Mouse (Mus musculus) left cerebral cortex, postnatal 36 days (tissue): ENCODE results near the gene Tbc1d1. TPM values are rescaled to one million over a fixed set of nuclear protein-coding genes. Genes with fewer than 3 reads are reported as not detected.

Experiments
- DNase-seq, 2 experiments: peaks; one replicate each; pipeline ENCODE4 v3.0.0; 2021 to 2022; ENCODE audit warnings: low spot score in 2 of 2, mixed read lengths in 1 of 2
- intact Hi-C: fragments of 180-260 bp; cut with DNase I; formaldehyde crosslinking; loops from one replicate; pipeline ENCODE4 v1.15.1; 2025
- total RNA-seq, 2 experiments: library from RNA; stranded (reverse); gene quantifications; 2 replicates each; pipeline ENCODE4 v1.2.3; 2021

Gene Tbc1d1
- total RNA-seq: 10 to 100 TPM; 15.6 to 19.5 TPM

DNA sequence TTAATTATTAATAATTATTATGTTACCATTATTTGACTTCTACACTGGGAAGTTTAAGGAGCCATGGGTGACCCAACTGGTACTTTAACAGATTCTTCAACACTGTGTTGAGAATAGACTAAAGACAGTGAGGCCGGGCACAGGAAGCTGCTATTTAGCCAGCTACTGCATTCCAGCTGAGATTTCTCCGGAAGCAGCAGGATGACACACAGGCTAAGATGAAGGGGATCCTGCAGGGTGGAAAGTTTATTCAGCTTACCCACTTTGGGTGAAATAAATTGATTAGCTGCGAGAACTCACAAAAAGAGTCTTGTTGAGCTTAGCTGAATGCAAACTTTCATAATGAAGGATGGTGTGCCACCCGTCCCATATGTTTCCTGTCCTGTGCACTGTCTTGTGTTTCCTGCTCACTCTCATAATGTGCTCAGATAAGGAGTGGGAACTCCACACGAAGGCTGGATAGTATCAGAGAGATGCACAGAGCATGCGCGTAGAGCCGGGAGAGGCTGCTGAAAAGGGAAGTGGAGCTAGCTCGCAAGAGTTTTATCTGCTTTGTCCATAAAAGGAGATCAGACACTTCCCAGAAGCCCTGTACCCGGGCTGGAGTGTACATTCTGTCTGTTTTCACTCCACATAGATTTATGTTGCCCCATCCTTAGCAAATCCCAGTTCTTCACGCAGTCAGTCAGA, at the start of gene Tbc1d1:
Gene Tbc1d1 (plus strand): TSS at position 445 of the 690 bp plus-strand sequence.
- DNase-seq: peak in 1 of 2 experiments; percentile 27
- intact Hi-C loops: no loop called here

- no peak for DNase-seq
- intact Hi-C loops: no loop called here
Observed at GRCm38 (mm10) chr5:64107596-64108289, 48.4 kb upstream of the Tbc1d1 start.

DNA sequence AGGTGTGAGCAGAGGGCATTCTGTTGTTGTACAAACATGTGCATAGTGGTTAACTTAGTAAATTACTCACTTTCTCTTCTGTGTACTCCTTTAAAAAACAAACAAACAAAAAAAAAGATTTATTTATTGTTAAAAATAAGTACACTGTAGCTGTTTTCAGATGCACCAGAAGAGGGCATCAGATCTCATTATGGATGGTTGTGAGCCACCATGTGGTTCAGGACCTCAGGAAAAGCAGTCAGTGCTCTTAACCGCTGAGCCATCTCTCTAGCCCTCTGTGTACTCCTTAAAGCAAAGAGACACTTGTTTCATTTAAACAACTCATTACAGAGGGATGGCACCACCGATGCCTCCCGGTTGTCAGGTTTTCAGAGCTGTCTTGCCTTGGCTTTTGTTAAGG, 46.9 kb upstream of the Tbc1d1 start:
- no peak for DNase-seq
- intact Hi-C loops: no loop called here

DNA sequence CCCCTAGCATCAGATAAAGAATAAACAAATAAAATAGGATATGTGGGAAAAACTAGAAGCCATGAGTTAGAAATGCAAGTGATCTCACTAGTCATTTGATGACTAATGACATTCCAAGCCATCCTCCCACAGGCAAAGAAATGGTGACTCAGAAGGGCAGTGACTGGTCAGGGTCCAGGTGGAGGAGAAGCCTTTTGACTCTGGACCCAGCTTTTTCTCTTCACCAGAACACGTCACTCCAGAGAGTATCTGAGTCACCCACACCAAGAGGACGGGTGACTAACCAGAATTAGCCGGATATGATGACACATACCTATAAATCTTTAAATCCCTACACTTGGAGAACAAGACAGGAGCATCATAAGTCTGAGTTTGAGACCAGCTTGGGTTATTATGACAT, 43.7 kb upstream of the Tbc1d1 start:
- DNase-seq: no peak
- intact Hi-C loops: no loop called here

DNA sequence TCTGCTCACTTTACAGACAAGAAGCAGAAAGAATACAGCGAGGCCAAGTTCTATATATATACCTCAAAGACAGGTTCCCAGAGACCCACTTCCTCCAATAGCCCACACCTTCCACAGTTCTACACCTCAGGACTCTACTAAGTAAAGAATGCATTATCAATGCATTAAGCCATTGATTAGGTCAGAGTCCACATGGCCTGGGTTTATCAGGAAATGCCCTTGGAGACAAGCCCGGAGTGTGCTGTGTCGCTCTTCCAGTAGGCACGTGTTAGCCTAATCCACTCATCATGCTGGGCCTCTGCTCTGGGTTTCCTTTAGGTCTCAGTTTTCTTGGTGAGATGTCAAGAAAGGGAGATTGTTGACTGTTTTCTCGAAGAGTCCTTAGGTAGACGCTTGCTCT, 41.9 kb upstream of the Tbc1d1 start:
- no peak for DNase-seq
- intact Hi-C loops: no loop called here

- no peak for DNase-seq
- intact Hi-C loops: no loop called here
Observed at GRCm38 (mm10) chr5:64117191-64117590, 38.9 kb upstream of the Tbc1d1 start.

DNA sequence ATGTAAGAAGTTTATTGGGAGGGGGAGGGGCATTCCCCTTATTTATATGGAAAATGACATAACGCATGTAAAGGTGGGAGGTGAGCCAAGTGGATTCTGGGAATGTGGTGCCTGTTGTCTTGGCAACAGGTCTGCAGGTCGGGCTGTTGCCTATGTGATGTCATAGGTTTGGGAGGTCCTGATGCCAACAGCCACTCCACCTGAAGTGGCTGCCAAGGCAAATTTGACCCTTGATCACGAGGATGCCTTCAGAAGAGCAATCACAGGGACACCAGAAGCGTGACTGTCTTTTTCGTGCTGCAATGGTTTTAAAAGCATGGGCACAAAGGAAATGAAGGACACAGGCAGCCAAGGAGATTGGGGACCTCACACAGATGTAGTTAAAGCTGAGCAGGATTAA, 30.3 kb upstream of the Tbc1d1 start:
- DNase-seq: no peak
- intact Hi-C loops: no loop called here

DNA sequence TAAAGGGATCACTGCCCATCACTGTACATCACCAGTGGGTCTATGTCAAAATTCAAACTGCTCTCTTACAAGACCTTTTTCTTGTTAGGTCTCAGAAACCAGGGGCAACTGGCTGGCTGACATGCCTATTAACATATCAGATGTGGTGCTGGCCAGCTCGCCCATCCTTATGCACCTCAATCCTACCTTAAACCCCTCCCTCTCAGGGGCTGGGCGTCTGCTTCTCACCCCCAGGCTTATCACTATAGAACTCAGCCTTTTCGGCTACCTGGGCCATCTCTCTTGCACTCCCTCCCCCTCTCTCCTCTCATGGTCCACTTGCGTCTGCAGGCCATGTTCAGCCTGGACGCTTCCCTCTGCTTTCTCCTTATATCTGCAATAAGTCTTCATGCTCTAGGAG, 24.6 kb upstream of the Tbc1d1 start:
- DNase-seq: no peak
- intact Hi-C loops: no loop called here

- intact Hi-C loops: no loop called here
- no peak for DNase-seq
Observed at GRCm38 (mm10) chr5:64133901-64134300, 22.2 kb upstream of the Tbc1d1 start.

DNA sequence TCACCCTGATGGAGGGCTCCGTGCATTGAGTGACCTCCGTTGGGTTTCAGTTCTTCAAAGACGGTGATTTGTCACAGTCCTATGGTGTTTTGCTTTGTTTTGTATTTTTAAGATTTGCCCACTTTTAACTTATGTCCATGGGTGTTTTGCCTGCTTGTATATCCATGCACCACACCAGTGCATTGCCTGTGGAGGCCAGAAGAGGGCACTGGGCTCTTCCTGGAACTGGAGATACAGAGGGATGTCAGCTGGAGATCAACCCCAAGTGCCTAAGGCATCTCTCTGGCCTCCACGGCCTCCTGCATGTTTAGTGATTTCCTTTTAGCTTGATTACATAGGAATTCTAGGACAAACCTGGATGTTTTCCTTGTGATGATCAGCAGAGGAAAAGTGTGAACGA, 19.8 kb upstream of the Tbc1d1 start:
- no peak for DNase-seq
- intact Hi-C loops: no loop called here

GRCm38 (mm10) chr5:64140202-64140601, 15.9 kb upstream of the Tbc1d1 start:
- DNase-seq: no peak
- intact Hi-C loops: no loop called here

DNA sequence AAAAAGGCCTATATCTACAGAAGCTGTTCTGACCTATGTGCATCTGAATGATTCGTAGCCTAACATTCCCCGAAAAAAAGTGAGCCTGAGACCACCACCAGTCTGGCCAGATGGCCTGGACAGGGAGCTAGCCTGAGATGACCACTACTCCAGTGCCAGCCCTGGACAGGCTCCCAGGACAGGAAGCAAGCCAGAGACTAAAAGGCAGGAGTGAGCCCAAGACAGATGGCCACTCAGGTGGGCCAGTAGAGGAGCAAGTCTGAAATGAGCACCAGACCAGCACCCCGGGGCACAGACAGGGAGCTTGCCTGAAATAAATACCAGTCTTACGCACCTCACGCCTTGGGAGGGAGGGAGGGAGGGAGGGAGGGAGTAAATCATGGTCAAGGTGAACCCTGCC, 11.8 kb upstream of the Tbc1d1 start:
- no peak for DNase-seq
- intact Hi-C loops: no loop called here

- intact Hi-C loops: no loop called here
- no peak for DNase-seq
Observed at GRCm38 (mm10) chr5:64146384-64147005, 9.6 kb upstream of the Tbc1d1 start.

GRCm38 (mm10) chr5:64149184-64150127, 6.6 kb upstream of the Tbc1d1 start:
- intact Hi-C loops: no loop called here
- DNase-seq: no peak

GRCm38 (mm10) chr5:64153319-64153718, 2.8 kb upstream of the Tbc1d1 start:
- intact Hi-C loops: no loop called here
- DNase-seq: no peak

DNA sequence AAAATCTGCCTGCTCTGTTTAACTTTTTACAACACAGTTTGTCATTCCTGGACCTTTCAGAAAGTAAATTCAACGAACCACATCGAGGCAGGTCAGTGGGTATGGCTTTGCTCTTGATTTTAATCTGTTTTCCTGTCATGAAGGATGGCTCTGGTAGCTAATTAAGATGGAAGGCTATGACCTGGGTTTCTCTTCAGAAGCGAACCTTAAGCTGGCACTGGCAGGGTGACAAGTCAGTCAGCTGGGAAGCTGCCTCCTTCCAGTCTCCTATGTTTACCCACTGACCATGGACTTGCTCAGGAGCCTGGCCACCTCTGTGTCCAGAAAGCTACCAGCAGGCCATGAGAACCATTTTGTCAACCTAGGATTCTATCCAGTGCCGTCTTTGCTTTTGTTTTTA, 474 bp downstream of the Tbc1d1 start:
- DNase-seq: no peak
- intact Hi-C loops: no loop called here

DNA sequence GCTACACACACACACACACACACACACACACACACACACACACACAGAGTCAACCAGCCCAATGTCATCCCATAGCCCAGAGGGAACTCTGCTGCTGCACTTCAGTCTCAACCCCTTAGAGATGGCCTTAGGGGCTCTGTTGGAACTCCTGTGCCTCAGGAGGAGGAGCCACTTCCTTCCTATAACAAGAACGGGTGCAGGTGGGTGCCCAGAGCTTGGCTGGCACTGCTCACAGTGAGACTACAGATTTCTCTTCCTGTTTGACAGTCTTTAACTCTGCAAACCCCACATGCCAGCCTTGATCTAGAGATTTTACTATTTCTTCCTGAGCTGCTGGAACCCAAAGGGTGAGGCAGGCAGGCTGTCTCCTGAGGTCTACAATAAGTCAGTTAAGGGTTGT, 1.8 kb downstream of the Tbc1d1 start:
- no peak for DNase-seq
- intact Hi-C loops: no loop called here

DNA sequence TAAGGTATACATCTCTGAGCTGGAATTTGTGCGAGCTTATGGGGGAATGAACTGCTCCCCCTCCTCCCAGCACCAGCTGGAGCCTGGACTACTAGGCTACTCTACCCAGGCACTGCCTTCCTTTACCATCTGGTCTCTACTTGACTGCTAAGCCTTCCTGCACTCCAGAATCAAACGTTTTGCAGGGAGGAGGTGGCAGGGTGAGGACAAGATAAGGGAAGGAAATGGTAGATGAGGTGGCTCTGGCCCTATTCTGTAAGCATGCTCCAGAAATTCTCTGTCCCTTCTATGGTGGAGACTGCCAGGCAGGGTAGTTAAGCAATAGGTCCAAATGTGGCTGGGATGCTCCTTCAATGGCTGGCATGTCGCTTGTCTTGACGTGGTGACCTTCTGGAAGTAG, 2.4 kb downstream of the Tbc1d1 start:
- intact Hi-C loops: no loop called here
- DNase-seq: no peak

DNA sequence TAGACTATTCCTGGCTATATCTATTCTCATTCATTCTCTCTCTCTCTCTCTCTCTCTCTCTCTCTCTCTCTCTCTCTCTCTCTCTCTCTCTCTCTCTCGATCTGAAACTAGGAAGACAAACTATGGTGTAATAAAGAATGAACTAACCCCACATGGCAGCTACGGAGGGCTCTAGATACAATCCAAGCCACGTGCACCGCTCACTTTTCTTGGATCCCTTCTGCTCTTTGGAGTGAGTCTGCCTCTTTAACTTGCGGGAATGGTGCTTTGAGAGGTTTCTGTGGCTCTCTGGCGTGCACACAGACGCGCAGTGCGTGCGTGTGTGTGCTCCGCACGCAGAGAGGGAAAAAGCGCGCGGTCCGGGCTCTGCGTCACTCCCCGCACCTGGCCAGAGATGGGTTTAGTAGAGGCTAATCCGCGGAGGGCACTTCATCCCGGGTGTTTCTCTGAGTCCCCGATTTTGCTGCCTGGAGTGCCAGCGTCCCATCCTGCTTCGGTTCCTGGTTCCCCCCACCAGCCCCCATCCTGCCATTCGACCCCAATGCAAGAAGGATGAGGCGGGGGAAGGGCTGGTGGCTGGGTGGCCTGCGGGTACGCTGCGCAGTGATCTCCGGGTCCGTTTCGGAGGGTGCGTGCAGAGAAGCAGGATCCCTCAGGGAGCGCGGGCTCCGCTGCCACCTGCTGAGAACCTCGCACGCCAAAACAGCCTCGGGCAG, 3.1 kb downstream of the Tbc1d1 start:
- intact Hi-C loops: no loop called here
- peak; percentile 73 for DNase-seq
